Mouse (Mus musculus) MEL (cell line): ENCODE measurements around the gene Trim41. TPM values are rescaled to one million over a fixed set of nuclear protein-coding genes. Genes with fewer than 3 reads are reported as not detected.

Experiments used
- DNase-seq: peaks from one replicate; pipeline ENCODE4 v3.0.0; 2011; ENCODE audit warnings: low read depth, low spot score
- H3K27ac ChIP-seq: 2 replicates; pipeline ENCODE4 v1.5.1; 2012; ENCODE audit warnings: low read depth, mild to moderate bottlenecking, control low read depth, low read length, moderate library complexity; ENCODE audit not compliant: control insufficient read depth
- H3K27me3 ChIP-seq, 2 experiments: fragments of 150-350 bp in 1 of 2; sonication (generic) in 1 of 2; 2 replicates each; pipeline ENCODE4 v1.6.1; 2012; ENCODE audit warnings: low read length in 2 of 2, mild to moderate bottlenecking in 2 of 2, improper control_type of control experiment in 1 of 2, moderate library complexity in 1 of 2; ENCODE audit not compliant: insufficient read depth in 2 of 2, control insufficient read depth in 1 of 2
- H3K36me3 ChIP-seq, 2 experiments: 2 replicates each; pipeline ENCODE4 v1.6.1; 2012 to 2014; ENCODE audit warnings: low read length in 2 of 2, improper control_type of control experiment in 1 of 2, inconsistent platforms in 1 of 2, mild to moderate bottlenecking in 1 of 2; ENCODE audit not compliant: insufficient read depth in 2 of 2, control insufficient read depth in 1 of 2
- H3K4me1 ChIP-seq, 2 experiments: fragments of 150-350 bp in 1 of 2; sonication (generic) in 1 of 2; 2 replicates each; pipeline ENCODE4 v1.6.1; 2012; ENCODE audit warnings: low read length in 2 of 2, improper control_type of control experiment in 1 of 2, mild to moderate bottlenecking in 1 of 2; ENCODE audit not compliant: insufficient read depth in 2 of 2, control insufficient read depth in 1 of 2
- H3K4me3 ChIP-seq, 2 experiments: fragments of 150-350 bp in 1 of 2; sonication (generic) in 1 of 2; 2 replicates each; pipeline ENCODE4 v1.5.1; 2012; ENCODE audit warnings: low read depth in 2 of 2, low read length in 2 of 2, mild to moderate bottlenecking in 2 of 2, moderate library complexity in 2 of 2, control low read depth in 1 of 2, improper control_type of control experiment in 1 of 2; ENCODE audit not compliant: control insufficient read depth in 1 of 2, insufficient read depth in 1 of 2
- H3K79me2 ChIP-seq: 2 replicates; pipeline ENCODE4 v1.6.1; 2012; ENCODE audit warnings: mild to moderate bottlenecking, low read length, moderate library complexity; ENCODE audit not compliant: control insufficient read depth, poor library complexity, insufficient read depth
- H3K9ac ChIP-seq: 2 replicates; pipeline ENCODE4 v1.6.1; 2012; ENCODE audit warnings: low read depth, mild to moderate bottlenecking, control low read depth, low read length, moderate library complexity; ENCODE audit not compliant: control insufficient read depth, poor library complexity, severe bottlenecking
- H3K9me3 ChIP-seq: fragments of 150-350 bp; sonication (generic); replicated peaks from 2 replicates; pipeline ENCODE4 v1.6.1; 2012; ENCODE audit warnings: mild to moderate bottlenecking, low read length, improper control_type of control experiment, moderate library complexity; ENCODE audit not compliant: insufficient read depth
- CHD2 ChIP-seq: IDR thresholded peaks from 2 replicates; pipeline ENCODE4 v1.6.1; 2011; ENCODE audit warnings: low read length, improper control_type of control experiment
- CTCF ChIP-seq, 3 experiments: IDR thresholded peaks in 2 of 3; conservative IDR thresholded peaks in 1 of 3; 2 replicates each; pipeline ENCODE4 v1.5.1; 2011 to 2012; ENCODE audit warnings: low read length in 3 of 3, low read depth in 2 of 3, mild to moderate bottlenecking in 2 of 3, improper control_type of control experiment in 1 of 3, inconsistent platforms in 1 of 3, mixed read lengths in 1 of 3, moderate library complexity in 1 of 3; ENCODE audit not compliant: control insufficient read depth in 1 of 3, insufficient read depth in 1 of 3, poor library complexity in 1 of 3, severe bottlenecking in 1 of 3
- ETS1 ChIP-seq: IDR thresholded peaks from 2 replicates; pipeline ENCODE4 v1.6.1; 2012; ENCODE audit warnings: low read depth, mild to moderate bottlenecking, inconsistent platforms, low read length, improper control_type of control experiment, moderate library complexity
- GATA1 ChIP-seq: IDR thresholded peaks from 2 replicates; pipeline ENCODE4 v1.6.1; 2011; ENCODE audit warnings: low read depth, low read length, improper control_type of control experiment
- MAZ ChIP-seq: IDR thresholded peaks from 2 replicates; pipeline ENCODE4 v1.6.1; 2012; ENCODE audit warnings: low read depth, mild to moderate bottlenecking, inconsistent platforms, low read length, improper control_type of control experiment
- MXI1 ChIP-seq: IDR thresholded peaks from 2 replicates; pipeline ENCODE4 v1.6.1; 2011; ENCODE audit warnings: mild to moderate bottlenecking, low read depth, low read length, improper control_type of control experiment
- NRF1 ChIP-seq: IDR thresholded peaks from 2 replicates; pipeline ENCODE4 v1.6.1; 2014; ENCODE audit warnings: low read depth, mild to moderate bottlenecking, inconsistent platforms, low read length, improper control_type of control experiment, moderate library complexity; ENCODE audit not compliant: poor library complexity, insufficient read depth, severe bottlenecking
- RAD21 ChIP-seq: IDR thresholded peaks from 2 replicates; pipeline ENCODE4 v1.6.1; 2011; ENCODE audit warnings: mild to moderate bottlenecking, low read depth, low read length, improper control_type of control experiment
- RCOR1 ChIP-seq: IDR thresholded peaks from 2 replicates; pipeline ENCODE4 v1.6.1; 2012; ENCODE audit warnings: low read depth, mild to moderate bottlenecking, inconsistent platforms, low read length, improper control_type of control experiment
- SIN3A ChIP-seq: IDR thresholded peaks from 2 replicates; pipeline ENCODE4 v1.6.1; 2012; ENCODE audit warnings: low read length, improper control_type of control experiment, inconsistent platforms
- SMC3 ChIP-seq: IDR thresholded peaks from 2 replicates; pipeline ENCODE4 v1.6.1; 2011; ENCODE audit warnings: low read depth, low read length, improper control_type of control experiment
- TCF12 ChIP-seq: IDR thresholded peaks from 2 replicates; pipeline ENCODE4 v1.6.1; 2014; ENCODE audit warnings: low read depth, mild to moderate bottlenecking, inconsistent platforms, low read length, improper control_type of control experiment, moderate library complexity
- UBTF ChIP-seq: IDR thresholded peaks from 2 replicates; pipeline ENCODE4 v1.6.1; 2012; ENCODE audit warnings: low read depth, mild to moderate bottlenecking, inconsistent platforms, low read length, improper control_type of control experiment, moderate library complexity, borderline replicate concordance; ENCODE audit not compliant: insufficient read depth
- ZC3H11A ChIP-seq: IDR thresholded peaks from 2 replicates; pipeline ENCODE4 v1.6.1; 2012; ENCODE audit warnings: low read depth, mild to moderate bottlenecking, inconsistent platforms, low read length, improper control_type of control experiment
- ZNF384 ChIP-seq: IDR thresholded peaks from 2 replicates; pipeline ENCODE4 v1.6.1; 2012; ENCODE audit warnings: low read depth, mild to moderate bottlenecking, inconsistent platforms, low read length, improper control_type of control experiment
- polyA plus RNA-seq, 2 experiments: library from polyadenylated mRNA; stranded (reverse) in 1 of 2; unstranded in 1 of 2; fragments of >175 nt in 1 of 2; fragments of >200 nt in 1 of 2; gene quantifications; 2 replicates each; pipeline versions ENCODE4 v1.2.1 to v1.2.4; 2012; ENCODE audit warnings: low replicate concordance in 2 of 2, low read depth in 1 of 2; ENCODE audit not compliant: insufficient read length in 2 of 2, insufficient read depth in 1 of 2, missing spikeins in 1 of 2
- total RNA-seq: library from RNA; depleted of rRNA; stranded (reverse); fragments of 300-350 nt; gene quantifications from 2 replicates; pipeline ENCODE4 v1.2.3, GENCODE M21; 2012

The Trim41 gene
- total and polyA plus RNA-seq, 3 experiments: 37.0 to 76.3 (median 56.4) TPM

- TF ChIP-seq MAZ: no peak
- peak; percentile 16; the same call in 1 of the 2 replicates for TF ChIP-seq ZC3H11A
- TF ChIP-seq CTCF (IDR thresholded peaks at IDR 0.05 in 2 of 3, conservative IDR thresholded peaks at IDR 0.05 in 1 of 3; ENCODE audit: control insufficient read depth in 1 of 3, insufficient read depth in 1 of 3, low read depth in 2 of 3, low read length in 3 of 3, poor library complexity in 1 of 3, severe bottlenecking in 1 of 3): peak; percentile 46 to 86 (median 71)
- TF ChIP-seq CHD2: no peak
Observed at GRCm38 (mm10) chr11:48774443-48775298, 42.5 kb downstream of the Trim41 start (continued).

DNA sequence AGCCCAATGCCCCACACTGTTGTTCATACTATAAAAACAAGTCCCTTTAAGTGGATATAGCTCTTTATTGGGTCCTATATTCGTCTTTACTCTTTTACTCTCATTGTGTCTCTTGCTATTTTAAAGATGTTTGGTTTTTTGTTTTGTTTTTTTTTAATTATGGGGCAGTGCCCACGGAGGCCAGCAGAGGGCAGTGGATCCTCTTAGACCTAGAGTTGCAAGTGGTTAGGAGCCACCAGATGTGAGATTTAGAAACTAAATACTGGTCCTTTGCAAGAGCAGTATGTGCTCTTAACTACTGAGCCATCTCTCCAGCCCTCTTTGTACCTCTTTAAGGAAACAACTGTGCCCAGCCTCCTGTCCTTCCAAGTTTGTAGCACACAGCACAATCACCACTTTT, 45.5 kb downstream of the Trim41 start:
- H3K79me2 ChIP-seq: no peaks in the 10 kb centered on the region
- no peak overlapping the region for H3K27ac ChIP-seq
- no peak overlapping the region for H3K9ac ChIP-seq
- H3K27me3 ChIP-seq: no peaks in the 10 kb centered on the region
- no peak for TF ChIP-seq TCF12
- TF ChIP-seq SIN3A: peak; percentile 22; the same call in 1 of the 2 replicates
- TF ChIP-seq UBTF: no peak
- no peak for TF ChIP-seq MXI1
- TF ChIP-seq GATA1: 0 out of 2 replicates have a peak, but pooled peaks have one; percentile 17
- peak; percentile 50; the same call in 1 of the 2 replicates for TF ChIP-seq ZC3H11A
- TF ChIP-seq SMC3: peak; percentile 87
- no peak for TF ChIP-seq NRF1
- peak; percentile 65 for TF ChIP-seq RAD21
- peak; percentile 91 for TF ChIP-seq ZNF384
- TF ChIP-seq CTCF (IDR thresholded peaks at IDR 0.05 in 2 of 3, conservative IDR thresholded peaks at IDR 0.05 in 1 of 3; ENCODE audit: control insufficient read depth in 1 of 3, insufficient read depth in 1 of 3, low read depth in 2 of 3, low read length in 3 of 3, poor library complexity in 1 of 3, severe bottlenecking in 1 of 3): peak; percentile 79 to 92 (median 85)
- TF ChIP-seq ETS1: no peak
- TF ChIP-seq RCOR1: no peak
- peak; percentile 85 for DNase-seq
- peak overlapping the region; percentile 38 to 40 for H3K4me3 ChIP-seq
- no peaks in the 10 kb centered on the region for H3K9me3 ChIP-seq
- H3K4me1 ChIP-seq: peaks cover 12 to 18% of the 10 kb centered on the region in 2 experiments
- peaks cover 0 to 4% of the 10 kb centered on the region in 2 experiments; a peak in 2 of 4 replicates for H3K36me3 ChIP-seq
